Mouse (Mus musculus) ZHBTc4 (cell line): ENCODE data around the gene Taar3.

Experiments used
- DNase-seq: peaks from one replicate; pipeline ENCODE4 v3.0.0-alpha.2; 2011; ENCODE audit warnings: low read depth, low spot score

Taar3 gene

DNA sequence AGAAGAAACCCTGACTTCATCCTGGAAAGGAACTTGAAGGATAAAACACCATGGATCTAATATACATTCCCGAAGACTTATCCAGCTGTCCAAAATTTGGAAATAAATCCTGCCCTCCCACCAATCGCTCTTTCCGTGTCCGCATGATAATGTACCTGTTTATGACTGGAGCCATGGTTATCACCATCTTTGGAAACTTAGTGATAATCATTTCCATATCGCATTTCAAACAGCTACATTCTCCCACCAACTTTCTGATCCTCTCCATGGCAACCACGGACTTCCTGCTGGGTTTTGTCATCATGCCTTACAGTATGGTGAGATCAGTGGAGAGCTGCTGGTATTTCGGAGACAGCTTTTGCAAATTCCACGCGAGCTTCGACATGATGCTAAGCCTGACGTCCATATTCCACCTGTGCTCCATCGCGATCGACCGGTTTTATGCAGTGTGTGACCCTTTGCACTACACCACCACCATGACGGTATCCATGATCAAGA, at the start of gene Taar3:
Taar3 (plus strand) TSS at position 51 of the 498 bp plus-strand sequence.
- DNase-seq = no peak

DNA sequence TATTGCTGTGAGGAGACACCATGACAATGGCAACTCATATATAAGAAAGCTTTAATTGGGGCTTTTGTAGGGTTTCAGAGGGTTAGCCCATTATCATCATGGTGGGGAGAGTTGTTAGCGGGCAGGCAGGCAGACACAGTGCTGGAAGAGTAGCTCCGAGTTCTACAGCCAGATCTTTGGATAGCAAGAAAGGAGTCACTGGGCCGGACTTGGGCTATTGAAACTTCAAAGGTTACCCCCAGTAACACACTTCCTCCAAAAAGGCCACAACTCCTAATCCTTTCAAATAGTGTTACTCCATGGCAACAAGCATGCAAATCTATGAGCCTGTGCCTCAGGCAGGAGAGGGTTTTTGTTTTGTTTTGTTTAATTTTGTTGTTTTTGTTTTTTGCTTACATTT, 48.2 kb upstream of the Taar3 start:
- no peak for DNase-seq

DNA sequence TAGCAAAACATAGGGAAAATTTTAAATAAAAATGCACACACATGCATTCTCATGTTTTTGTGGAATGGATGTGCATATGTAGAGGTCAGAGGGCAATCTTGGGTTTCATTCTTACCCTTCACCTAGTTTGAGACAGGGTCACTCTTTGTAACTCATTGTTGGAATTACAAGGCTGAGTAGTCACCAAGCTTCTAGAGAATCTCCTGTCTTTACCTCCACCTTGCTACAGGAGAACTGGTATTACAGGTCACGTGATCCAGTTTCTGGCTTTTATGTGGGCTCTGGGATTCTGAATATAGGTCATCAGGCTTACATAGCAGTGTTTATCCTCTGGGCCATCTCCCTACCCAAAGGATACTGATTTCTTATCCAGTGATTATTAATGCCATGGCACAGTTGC, 43.7 kb upstream of the Taar3 start:
- no peak for DNase-seq

DNA sequence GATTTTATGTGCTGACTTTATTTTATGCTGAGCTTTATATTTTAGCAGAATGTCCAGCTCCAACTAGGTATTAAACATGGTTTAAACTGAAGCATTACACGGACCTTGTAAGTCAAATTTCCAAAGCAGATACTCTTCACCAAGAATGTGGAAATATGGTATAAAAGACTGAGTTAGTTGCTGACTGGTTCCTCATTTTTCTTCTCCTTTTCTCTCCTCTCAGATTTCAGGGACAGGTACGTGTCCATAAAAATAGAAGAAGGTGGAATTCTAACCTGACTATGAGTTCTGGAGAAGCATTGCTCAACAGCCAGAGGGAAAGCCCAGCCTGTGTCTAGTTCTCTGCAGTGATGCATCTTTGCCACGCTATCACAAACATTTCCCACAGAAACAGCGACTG, 29.3 kb upstream of the Taar3 start, which contains the start of gene Taar1:
Taar1 (plus strand) TSS at position 301 of the 400 bp plus-strand sequence.
- DNase-seq = no peak

DNA sequence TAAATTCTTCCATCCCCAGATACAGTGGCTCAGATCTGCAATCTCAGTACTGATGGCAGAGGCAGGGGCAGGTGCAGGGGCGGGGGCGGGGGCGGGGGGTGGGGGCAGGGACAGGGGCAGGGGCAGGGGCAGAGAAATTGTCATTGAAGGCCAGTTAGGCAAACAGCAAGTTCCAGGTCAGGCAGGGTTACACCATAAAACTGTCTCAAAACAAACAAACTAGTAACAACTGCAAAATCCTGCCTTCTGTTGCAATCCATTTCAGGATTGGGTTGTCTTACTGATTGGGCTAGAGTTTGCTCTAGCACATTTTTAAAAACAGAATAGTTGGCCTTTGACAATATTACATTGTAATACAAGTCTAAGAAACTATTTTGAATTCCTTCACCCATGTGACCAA, 26.9 kb upstream of the Taar3 start:
- DNase-seq = no peak

DNA sequence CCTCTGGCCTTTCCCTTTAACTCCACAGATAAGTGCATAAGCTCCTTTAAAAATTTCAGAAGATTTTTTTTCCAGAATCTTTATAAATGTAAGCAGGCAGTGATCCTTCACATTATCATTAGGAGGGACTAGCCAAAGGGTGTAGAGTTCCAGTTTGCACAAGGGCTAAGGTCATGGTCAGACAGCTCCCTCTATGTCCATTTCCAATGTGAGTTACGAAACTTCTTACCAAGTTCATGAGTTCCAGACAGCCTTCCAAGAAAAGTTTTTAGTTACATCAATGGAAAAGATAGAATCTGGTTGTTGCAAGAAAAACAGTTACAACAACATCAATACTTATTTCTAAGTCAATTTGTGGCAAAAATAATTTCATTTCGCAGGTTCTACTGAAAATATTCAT, 25.4 kb upstream of the Taar3 start:
- no peak for DNase-seq

DNA sequence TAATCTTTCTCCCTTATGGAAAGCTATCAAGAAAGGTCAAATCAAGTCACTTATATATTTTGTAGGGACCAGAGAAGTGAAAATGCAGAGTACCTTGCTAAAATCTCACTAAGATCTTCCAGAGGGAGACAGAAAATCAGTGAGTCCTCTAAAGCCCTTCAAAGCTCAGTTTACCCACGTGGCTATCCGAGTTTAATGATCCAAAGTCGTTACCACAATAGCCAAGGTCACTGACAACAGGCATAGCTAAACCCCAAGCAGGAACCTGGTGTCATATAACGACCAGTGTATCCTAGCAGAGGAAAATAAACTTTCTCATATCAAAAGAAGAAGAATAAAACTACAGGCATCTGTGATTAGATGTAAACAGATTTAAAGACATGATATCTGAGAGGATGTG, 11.7 kb upstream of the Taar3 start:
- DNase-seq = peak; percentile 64

DNA sequence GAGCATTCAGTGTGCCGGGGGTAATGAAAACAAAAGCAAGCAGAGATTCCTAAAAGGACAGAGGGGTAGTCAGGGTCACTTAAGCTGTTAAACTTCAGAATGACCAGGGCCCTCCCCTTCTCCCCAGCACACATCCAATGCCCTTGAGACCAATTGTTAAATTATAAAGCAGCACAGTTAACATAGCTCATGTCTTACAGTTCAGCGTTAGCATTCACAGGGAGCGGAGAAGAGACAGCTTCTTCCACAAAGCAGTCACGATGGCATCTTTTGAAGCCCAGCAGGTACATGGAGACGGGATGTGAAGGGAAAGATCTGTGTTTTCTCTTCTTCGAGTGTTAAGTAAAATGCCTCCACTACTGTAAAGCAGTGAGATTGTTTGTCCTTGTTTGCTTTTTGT, 11.0 kb upstream of the Taar3 start, which contains the start of gene Taar2:
Taar2 (plus strand) TSS at position 261 of the 400 bp plus-strand sequence.
- peak; percentile 22 for DNase-seq

DNA sequence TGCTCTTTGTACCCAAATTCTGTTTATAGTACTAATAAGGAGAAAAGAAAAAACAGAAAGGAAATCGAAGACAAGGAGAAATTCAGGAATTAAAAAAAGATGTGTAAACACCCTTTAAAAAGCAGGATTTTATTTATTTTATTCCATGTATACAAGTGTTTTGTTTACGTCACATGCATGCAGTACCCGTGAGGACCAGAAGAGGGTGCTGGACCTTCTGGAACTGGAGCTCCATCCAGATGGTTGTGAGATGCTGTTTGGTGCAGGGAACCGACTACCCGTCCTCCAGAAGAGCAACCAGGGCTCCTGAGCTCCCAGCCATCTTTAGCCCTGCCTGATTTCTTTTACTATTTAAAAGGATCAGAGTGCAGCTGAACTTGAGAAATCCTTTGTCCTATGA, 6.9 kb upstream of the Taar3 start:
- DNase-seq = peak; percentile 87

DNA sequence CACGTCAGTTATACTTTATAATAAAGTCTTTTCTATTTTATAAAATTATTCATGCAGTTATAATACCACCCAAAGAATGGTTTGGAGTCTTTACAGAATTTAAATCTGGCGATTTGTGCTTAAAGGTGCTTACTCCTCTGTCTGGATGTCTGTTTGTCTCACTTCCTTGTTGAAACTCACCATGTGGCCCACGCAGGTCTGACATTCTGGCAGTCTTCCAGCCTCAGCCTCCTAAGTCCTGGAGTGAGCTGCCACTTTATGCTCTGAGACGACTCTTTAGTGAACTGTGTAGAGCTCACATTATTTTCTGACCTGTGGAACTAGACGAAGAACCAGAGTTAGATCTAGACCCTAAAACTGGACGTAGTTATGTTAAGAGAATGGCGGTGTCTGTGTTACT, 1.3 kb upstream of the Taar3 start:
- no peak for DNase-seq

DNA sequence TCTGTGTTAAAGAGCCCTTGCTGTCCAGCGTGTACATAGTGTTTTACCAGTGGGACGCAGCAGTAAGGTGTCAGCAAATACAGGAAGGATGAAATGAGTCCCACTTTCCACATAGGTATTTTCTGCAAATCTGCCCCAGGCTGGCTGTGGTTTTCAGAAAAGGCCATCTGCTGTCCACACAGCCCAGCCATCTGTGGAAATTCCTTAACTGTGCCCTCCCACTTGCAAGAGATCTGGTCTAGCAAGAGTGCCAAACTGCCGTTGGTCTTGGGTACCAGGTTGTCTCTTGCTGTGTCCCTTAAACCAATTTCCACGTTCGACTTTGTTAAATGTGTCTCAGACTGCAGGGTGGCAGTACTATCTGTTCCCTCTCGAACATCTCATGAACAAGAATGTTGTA, 2.4 kb downstream of the Taar3 start:
- no peak for DNase-seq

DNA sequence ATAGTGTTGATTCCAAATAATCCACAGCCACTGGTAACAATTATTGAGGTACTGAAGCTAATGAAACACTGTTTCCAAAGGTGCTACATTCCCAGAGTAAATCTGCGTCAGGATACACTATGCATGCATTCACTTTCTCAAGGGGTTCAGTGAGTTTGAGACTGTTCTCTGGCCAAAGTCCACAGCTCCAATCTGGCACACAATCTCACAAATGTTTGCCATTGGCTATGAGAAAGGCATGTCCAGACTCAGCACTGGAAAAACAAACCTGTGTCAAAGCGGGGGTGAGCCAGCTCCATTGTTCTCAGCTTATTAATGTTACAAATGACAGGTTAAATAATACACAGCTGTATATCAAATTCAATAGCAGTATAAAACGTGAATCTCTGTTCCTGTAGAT, 9.7 kb downstream of the Taar3 start:
- no peak for DNase-seq

DNA sequence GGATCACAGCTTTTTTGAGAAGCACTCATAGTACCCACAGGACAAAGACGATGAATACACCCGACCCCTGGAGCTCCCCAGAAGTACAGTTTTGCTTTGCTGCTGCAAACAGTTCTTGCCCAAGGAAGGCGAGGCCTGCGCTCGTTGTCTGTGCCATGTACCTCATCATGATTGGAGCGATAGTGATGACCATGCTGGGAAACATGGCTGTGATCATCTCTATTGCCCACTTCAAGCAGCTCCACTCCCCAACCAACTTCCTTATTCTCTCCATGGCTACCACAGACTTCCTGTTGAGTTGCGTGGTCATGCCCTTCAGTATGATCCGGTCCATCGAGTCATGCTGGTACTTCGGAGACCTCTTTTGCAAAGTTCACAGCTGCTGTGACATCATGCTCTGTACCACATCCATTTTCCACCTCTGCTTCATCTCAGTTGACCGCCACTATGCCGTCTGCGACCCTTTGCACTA, 11.1 kb downstream of the Taar3 start, which contains the start of gene Taar4:
Taar4 (plus strand) TSS at position 51 of the 472 bp plus-strand sequence.
- no peak for DNase-seq

DNA sequence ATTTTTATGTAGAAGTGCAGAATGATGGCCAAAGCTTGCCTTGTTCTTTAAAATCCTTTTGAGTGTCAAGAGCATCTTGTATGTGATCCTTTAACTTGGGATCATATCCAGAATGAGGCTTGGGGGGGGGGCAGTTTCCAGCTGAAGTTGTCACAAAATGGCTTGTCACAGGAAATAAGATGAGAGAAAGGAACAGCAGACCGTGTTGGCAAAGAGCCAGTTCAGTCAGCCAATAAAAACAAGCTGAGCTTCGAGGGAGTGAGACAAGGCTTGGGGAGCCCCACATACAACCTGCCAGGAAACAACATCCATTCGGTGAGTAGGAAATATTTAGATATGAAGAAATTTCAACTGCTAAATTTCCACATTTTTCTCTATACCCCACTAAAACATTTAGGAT, 14.1 kb downstream of the Taar3 start:
- no peak for DNase-seq

DNA sequence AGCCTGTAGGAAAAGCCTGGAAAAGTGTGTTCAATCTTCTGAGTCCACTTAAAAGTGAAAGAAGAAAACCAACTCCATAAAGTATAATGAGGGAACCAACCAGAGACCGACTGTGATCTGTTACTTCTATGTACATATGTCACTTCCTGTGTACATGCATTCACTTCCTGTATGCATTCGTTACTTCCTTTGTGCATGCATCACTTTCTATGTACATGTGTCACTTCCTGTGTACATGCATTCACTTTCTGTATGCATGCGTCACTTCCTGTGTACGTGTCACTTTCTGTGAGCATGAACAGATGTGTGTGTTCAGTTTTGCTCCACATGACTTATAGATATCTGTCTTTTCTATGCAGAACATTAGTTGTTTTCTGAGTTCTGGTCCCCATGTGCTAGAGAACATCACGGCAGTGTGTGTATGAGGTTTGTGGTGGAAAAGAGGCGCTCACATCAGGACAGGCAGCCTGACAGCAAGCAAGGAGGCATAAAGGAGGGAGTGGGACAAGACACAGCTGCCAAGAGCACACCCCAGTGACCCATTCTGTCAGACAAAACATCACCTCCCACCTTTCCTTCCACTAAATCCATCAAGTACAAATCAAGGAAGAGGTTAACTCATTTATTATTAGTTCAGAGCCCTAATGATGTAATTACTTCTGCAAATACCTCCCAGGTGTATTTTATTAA, 15.7 kb downstream of the Taar3 start:
- no peak for DNase-seq

DNA sequence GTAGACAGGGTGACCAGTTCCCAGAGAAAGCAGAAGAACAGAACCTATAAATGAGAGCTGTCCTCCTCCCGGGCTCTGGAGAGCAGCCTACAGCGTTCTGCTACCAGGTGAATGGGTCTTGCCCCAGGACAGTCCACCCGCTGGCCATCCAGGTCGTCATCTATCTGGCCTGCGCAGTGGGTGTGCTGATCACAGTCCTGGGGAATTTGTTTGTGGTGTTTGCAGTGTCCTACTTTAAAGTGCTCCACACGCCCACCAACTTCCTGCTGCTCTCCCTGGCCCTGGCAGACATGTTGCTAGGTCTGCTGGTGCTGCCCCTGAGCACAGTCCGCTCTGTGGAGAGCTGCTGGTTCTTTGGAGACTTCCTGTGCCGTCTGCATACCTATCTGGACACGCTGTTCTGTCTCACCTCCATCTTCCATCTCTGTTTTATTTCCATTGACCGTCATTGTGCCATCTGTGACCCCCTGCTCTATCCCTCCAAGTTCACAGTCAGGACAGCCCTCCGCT, 21.4 kb downstream of the Taar3 start, which contains the start of gene Taar5:
Taar5 (plus strand) TSS at position 51 of the 510 bp plus-strand sequence.
- no peak for DNase-seq

DNA sequence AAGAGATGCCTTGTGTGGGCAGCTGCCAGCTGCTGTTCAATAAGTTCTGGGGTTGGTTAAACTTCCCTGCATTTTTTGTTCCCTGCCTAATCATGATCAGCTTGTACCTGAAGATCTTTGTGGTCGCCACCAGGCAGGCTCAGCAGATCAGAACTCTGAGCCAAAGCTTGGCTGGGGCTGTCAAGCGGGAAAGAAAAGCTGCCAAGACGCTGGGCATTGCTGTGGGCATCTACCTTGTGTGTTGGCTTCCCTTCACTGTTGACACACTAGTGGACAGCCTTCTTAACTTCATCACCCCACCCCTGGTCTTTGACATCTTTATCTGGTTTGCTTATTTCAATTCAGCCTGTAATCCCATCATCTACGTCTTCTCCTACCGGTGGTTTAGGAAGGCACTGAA, 21.9 kb downstream of the Taar3 start:
- no peak for DNase-seq

DNA sequence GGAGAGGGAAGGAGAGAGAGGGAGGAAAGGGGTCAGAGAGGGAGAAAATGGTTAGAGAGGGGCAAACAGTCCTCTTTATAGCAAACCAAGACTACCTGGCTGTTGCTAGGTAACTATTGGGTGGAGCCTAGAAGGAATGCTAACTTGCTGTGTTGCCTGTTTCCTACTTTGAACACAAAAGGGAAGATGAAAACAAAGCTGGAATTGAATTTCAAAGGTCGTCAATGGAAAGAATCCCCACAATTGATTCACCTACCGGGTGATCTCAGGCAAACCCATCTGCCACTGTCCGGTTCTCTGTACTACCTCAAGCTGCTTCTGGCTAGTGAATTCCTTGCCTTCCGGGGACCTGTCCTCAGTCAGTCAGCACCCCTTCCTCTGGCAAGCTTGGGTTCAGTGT, 28.6 kb downstream of the Taar3 start:
- DNase-seq = peak; percentile 90

DNA sequence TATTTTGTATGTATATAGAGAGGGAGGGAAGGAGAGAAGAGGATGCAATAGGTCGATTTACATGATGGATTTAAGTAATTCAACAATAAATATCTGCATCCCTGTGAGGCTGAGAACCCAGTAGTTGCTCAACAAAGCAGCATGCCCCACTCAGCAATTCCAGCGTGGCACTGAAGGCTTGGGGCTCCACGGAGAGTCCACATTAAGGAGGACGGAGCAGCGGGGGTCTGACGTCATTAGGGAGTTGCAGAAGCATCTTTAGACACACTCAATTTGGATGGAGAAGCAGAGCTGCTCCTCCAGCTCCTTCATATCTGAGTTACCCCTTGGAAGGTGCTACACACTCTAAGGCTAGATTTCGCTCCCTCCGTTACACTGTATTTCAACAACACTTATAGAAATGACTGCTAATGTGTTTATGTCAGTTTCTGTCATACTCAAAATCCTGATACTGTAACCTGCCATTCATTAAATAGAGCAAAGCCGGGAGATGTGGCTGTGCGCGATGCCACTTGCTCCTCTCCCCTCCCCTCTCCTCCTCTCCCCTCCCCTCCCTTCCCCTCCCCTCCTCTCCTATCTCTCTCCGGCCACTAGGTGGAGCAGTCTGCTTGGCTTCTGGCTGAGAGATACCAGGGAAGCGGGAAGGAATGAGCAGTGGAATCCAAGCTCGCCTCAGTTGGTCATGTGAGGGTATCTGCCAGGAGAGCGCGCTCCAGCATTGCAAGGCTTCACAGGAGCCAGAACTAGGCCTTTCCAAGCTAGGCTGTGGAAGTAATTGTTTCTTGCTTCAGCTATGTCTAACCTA, 29.7 kb downstream of the Taar3 start:
- DNase-seq = peak; percentile 95

DNA sequence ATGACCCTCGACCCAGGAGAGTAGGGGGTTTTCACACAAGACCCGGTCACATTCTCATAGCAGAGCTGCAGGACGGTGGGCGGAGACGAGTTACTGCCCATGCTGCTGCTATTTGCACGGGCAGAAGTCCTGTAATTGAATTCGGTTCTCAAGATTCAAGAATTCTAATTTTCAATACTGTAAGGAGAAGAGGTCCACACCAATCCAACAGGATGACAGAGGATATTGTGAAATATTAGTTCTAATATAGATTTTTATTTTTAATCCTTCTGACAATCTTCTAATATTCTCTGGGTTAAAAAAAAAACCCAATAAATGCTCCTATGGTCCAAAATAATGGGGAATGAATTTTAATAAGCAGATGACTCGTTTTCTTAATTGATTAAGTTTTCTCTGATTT, 36.2 kb downstream of the Taar3 start, which contains the start of gene Taar6:
Taar6 (minus strand) TSS at position 101 of the 400 bp plus-strand sequence.
- DNase-seq = no peak

DNA sequence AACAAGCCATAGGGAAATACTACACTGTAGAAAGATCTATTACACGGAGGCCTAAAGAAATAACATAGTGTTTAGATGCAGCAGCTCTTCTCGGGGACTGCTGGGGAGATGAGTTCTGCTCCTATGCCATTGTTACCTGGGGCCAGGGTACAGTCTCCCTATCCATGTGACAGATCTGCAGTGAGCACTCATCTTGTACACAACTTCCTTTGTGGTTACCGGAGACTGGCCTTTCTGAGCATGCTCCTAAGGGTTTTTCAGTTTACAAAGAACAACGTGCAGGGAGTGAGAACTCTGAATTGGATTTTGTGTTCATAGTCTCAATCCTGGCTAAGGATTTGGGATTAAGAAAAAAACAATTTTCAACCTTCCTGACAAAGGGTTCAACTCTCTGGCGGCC, 37.1 kb downstream of the Taar3 start:
- no peak for DNase-seq

DNA sequence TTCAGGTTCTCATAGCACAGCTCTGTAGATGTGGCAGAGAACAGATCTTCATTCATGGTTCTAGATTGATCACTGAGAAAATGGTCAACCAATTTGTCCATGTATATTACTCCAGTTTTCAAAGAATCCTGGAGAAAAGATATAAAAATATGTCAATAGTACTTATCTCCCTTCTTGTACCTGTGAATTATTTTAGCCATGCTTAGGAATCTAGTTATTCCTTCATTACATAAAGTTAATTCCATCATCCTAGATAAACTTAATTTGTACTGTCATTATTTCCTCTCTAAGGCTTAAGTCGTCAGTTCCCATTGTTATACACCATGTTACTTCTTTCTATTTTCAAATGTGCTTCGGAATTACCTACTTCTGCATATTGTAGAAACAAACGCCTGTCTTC, 44.0 kb downstream of the Taar3 start, which contains the start of gene Taar7a:
Taar7a (minus strand) TSS at position 101 of the 400 bp plus-strand sequence.
- no peak for DNase-seq
